Mouse (Mus musculus) cortical plate, adult 2 months (tissue): ENCODE measurements around the gene Ndufaf8.

Experiments
- CTCF ChIP-seq: fragments of 200-500 bp; IDR thresholded peaks from 2 replicates; pipeline ENCODE4 v1.5.1; 2011; ENCODE audit warnings: mild to moderate bottlenecking, control low read depth, low read length; ENCODE audit not compliant: insufficient read depth; ENCODE audit errors: extremely low read depth
- POLR2A ChIP-seq: fragments of 200-500 bp; IDR thresholded peaks from 2 replicates; pipeline ENCODE4 v1.6.1; 2011; ENCODE audit warnings: mild to moderate bottlenecking, low read length, control low read depth; ENCODE audit not compliant: insufficient read depth; ENCODE audit errors: extremely low read depth

- no peak for TF ChIP-seq CTCF
- no peak for TF ChIP-seq POLR2A
Measured at GRCm38 (mm10) chr11:120060634-120061033, 38.1 kb upstream of the Ndufaf8 start.
